Mouse (Mus musculus): ENCODE data around the gene B4galt1. TPM values are rescaled to one million over a fixed set of nuclear protein-coding genes. Genes with fewer than 3 reads are reported as not detected.

Gene B4galt1
- polyA plus RNA-seq, 1 experiment from 2014 or later, result 34.6 TPM

GRCm38 (mm10) chr4:40784556-40785169 lies 69.1 kb downstream of the B4galt1 start:
- no peak for ATAC-seq (ENCODE audit: insufficient number of reproducible peaks, low FRiP score, low TSS enrichment, low read depth)
- H3K4me3 ChIP-seq (ENCODE audit: low read depth, low read length), result no peak overlapping the region
- DNase-seq (ENCODE audit: low spot score), result no peak
- H3K9me3 ChIP-seq (ENCODE audit: control insufficient read depth, low read length), result no peaks in the 10 kb centered on the region
- no peak overlapping the region for H3K27ac ChIP-seq (replicated peaks; ENCODE audit: low read depth, low read length)
- H3K36me3 ChIP-seq (ENCODE audit: control insufficient read depth, insufficient read depth, low read length), result no peaks in the 10 kb centered on the region
- peaks cover 10% of the 10 kb centered on the region for H3K4me1 ChIP-seq (ENCODE audit: control insufficient read depth, insufficient read depth, low read length)
- H3K27me3 ChIP-seq (ENCODE audit: control insufficient read depth, insufficient read depth, low read length), result no peaks in the 10 kb centered on the region
- no peak overlapping the region for H3K9ac ChIP-seq (ENCODE audit: low read length)
- WGBS, result 87% methylated on average over 10 of the region's 10 CpGs
- H3K4me2 ChIP-seq (ENCODE audit: low read depth, severe bottlenecking), result no peak overlapping the region

GRCm38 (mm10) chr4:40783049-40783448 lies 70.8 kb downstream of the B4galt1 start:
- Histone ChIP-seq H3K9me3 (ENCODE audit: control insufficient read depth, low read length) (no peaks in the 10 kb centered on the region), H3K4me2 (ENCODE audit: low read depth, severe bottlenecking) (no peak overlapping the region), H3K4me1 (ENCODE audit: control insufficient read depth, insufficient read depth, low read length) (peaks cover 10% of the 10 kb centered on the region), H3K27me3 (ENCODE audit: control insufficient read depth, insufficient read depth, low read length) (no peaks in the 10 kb centered on the region), H3K9ac (ENCODE audit: low read length) (no peak overlapping the region), H3K27ac (replicated peaks; ENCODE audit: low read depth, low read length) (no peak overlapping the region), H3K4me3 (ENCODE audit: low read depth, low read length) (no peak overlapping the region), H3K36me3 (ENCODE audit: control insufficient read depth, insufficient read depth, low read length) (no peaks in the 10 kb centered on the region)
- WGBS, result 89% methylated on average over 4 of the region's 4 CpGs
- DNase-seq (ENCODE audit: low spot score) (no peak), ATAC-seq (ENCODE audit: insufficient number of reproducible peaks, low FRiP score, low TSS enrichment, low read depth) (no peak)

DNA sequence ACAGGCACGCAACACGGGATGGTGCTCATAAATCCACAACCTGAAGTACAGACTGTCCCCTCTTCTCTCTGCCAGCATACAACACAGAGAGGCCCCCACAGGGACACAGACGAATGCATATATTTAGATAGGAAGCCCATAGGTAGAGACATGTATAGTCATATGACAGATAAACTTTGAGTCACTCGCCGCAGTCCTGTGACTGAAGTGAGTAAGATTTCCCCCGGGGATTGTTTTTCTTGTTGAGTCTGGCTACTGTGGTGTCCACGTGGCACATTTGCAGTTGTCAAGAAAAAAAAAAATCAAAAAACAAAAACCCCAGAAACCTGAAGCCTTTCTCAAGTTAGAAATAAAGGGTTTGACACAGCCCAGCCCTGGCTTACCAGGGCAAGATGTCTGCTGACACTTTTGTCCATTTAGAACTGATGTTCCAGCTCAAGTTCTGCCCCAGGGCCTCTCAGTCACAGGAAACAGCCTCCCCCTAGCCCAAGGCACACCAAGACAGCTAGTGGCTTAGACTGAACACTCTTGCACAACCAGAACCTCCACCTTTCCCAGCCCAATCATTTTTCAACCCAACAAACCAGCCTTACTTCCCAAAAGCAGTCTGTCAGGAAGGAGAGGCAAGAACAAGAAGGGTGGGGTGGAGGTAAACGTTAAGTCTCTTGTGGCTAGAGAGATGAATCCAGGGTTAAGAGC lies 71.9 kb downstream of the B4galt1 start:
- Histone ChIP-seq H3K27me3 (ENCODE audit: control insufficient read depth, insufficient read depth, low read length) (no peaks in the 10 kb centered on the region), H3K36me3 (ENCODE audit: control insufficient read depth, insufficient read depth, low read length) (no peaks in the 10 kb centered on the region), H3K27ac (replicated peaks; ENCODE audit: low read depth, low read length) (no peak overlapping the region), H3K9me3 (ENCODE audit: control insufficient read depth, low read length) (no peaks in the 10 kb centered on the region), H3K4me3 (ENCODE audit: low read depth, low read length) (no peak overlapping the region), H3K4me2 (ENCODE audit: low read depth, severe bottlenecking) (no peak overlapping the region), H3K9ac (ENCODE audit: low read length) (no peak overlapping the region), H3K4me1 (ENCODE audit: control insufficient read depth, insufficient read depth, low read length) (peaks cover 10% of the 10 kb centered on the region)
- ATAC-seq (ENCODE audit: insufficient number of reproducible peaks, low FRiP score, low TSS enrichment, low read depth), result no peak
- WGBS, result 60% methylated on average over 8 of the region's 8 CpGs
- no peak for DNase-seq (ENCODE audit: low spot score)

GRCm38 (mm10) chr4:40781143-40781542 lies 72.7 kb downstream of the B4galt1 start:
- Histone ChIP-seq H3K4me2 (ENCODE audit: low read depth, severe bottlenecking) (no peak overlapping the region), H3K36me3 (ENCODE audit: control insufficient read depth, insufficient read depth, low read length) (no peaks in the 10 kb centered on the region), H3K4me1 (ENCODE audit: control insufficient read depth, insufficient read depth, low read length) (peaks cover 10% of the 10 kb centered on the region), H3K27ac (replicated peaks; ENCODE audit: low read depth, low read length) (no peak overlapping the region), H3K27me3 (ENCODE audit: control insufficient read depth, insufficient read depth, low read length) (no peaks in the 10 kb centered on the region), H3K9me3 (ENCODE audit: control insufficient read depth, low read length) (no peaks in the 10 kb centered on the region), H3K9ac (ENCODE audit: low read length) (no peak overlapping the region), H3K4me3 (ENCODE audit: low read depth, low read length) (no peak overlapping the region)
- ATAC-seq (ENCODE audit: insufficient number of reproducible peaks, low FRiP score, low TSS enrichment, low read depth), result no peak
- peak; percentile 39 for DNase-seq (ENCODE audit: low spot score)
- WGBS, result 5% methylated on average over 3 of the region's 3 CpGs

- no peaks in the 10 kb centered on the region for H3K27me3 ChIP-seq (ENCODE audit: control insufficient read depth, insufficient read depth, low read length)
- H3K36me3 ChIP-seq (ENCODE audit: control insufficient read depth, insufficient read depth, low read length), result no peaks in the 10 kb centered on the region
- H3K4me1 ChIP-seq (ENCODE audit: control insufficient read depth, insufficient read depth, low read length), result peaks cover 18% of the 10 kb centered on the region
- H3K9ac ChIP-seq (ENCODE audit: low read length), result no peak overlapping the region
- ATAC-seq (ENCODE audit: insufficient number of reproducible peaks, low FRiP score, low TSS enrichment, low read depth), result no peak
- no peak overlapping the region for H3K4me2 ChIP-seq (ENCODE audit: low read depth, severe bottlenecking)
- H3K27ac ChIP-seq (replicated peaks; ENCODE audit: low read depth, low read length), result no peak overlapping the region
- no peak overlapping the region for H3K4me3 ChIP-seq (ENCODE audit: low read depth, low read length)
- WGBS, result 89% methylated on average over 6 of the region's 6 CpGs
- no peak for DNase-seq (ENCODE audit: low spot score)
- H3K9me3 ChIP-seq (ENCODE audit: control insufficient read depth, low read length), result no peaks in the 10 kb centered on the region
These were observed 75.1 kb downstream of the B4galt1 start for GRCm38 (mm10) chr4:40778656-40779055.

DNA sequence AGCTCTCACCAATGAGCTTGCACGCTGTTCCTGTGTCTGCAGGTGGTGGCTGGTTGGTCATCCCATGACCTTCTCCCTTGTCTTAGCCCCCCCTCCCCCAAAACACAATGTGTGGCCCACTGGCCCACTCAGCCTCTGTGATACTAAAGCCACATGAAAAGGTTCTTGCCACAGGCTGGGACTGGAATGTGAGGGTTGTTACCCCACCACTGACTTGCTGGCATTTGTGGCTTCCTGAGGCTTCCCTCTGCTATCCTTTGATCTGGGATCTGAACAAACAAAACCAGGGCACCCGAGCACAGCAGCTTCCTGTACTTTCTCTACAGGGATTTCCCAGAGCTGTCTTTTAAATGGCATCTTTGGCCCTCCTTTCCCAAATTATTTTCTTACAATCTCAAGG lies 76.7 kb downstream of the B4galt1 start:
- Histone ChIP-seq H3K4me3 (ENCODE audit: low read depth, low read length) (no peak overlapping the region), H3K36me3 (ENCODE audit: control insufficient read depth, insufficient read depth, low read length) (no peaks in the 10 kb centered on the region), H3K27ac (replicated peaks; ENCODE audit: low read depth, low read length) (no peak overlapping the region), H3K4me2 (ENCODE audit: low read depth, severe bottlenecking) (no peak overlapping the region), H3K4me1 (ENCODE audit: control insufficient read depth, insufficient read depth, low read length) (peaks cover 17% of the 10 kb centered on the region), H3K9me3 (ENCODE audit: control insufficient read depth, low read length) (no peaks in the 10 kb centered on the region), H3K9ac (ENCODE audit: low read length) (no peak overlapping the region), H3K27me3 (ENCODE audit: control insufficient read depth, insufficient read depth, low read length) (no peaks in the 10 kb centered on the region)
- no peak for DNase-seq (ENCODE audit: low spot score)
- ATAC-seq (ENCODE audit: insufficient number of reproducible peaks, low FRiP score, low TSS enrichment, low read depth), result no peak
- WGBS, result 22% methylated on average over 2 of the region's 2 CpGs

GRCm38 (mm10) chr4:40776416-40776815 lies 77.4 kb downstream of the B4galt1 start:
- Histone ChIP-seq H3K27ac (replicated peaks; ENCODE audit: low read depth, low read length) (no peak overlapping the region), H3K4me1 (ENCODE audit: control insufficient read depth, insufficient read depth, low read length) (peaks cover 11% of the 10 kb centered on the region), H3K4me3 (ENCODE audit: low read depth, low read length) (no peak overlapping the region), H3K4me2 (ENCODE audit: low read depth, severe bottlenecking) (no peak overlapping the region), H3K36me3 (ENCODE audit: control insufficient read depth, insufficient read depth, low read length) (no peaks in the 10 kb centered on the region), H3K27me3 (ENCODE audit: control insufficient read depth, insufficient read depth, low read length) (no peaks in the 10 kb centered on the region), H3K9me3 (ENCODE audit: control insufficient read depth, low read length) (no peaks in the 10 kb centered on the region), H3K9ac (ENCODE audit: low read length) (no peak overlapping the region)
- 74% methylated on average over 4 of the region's 4 CpGs for WGBS
- ATAC-seq (ENCODE audit: insufficient number of reproducible peaks, low FRiP score, low TSS enrichment, low read depth) (no peak), DNase-seq (ENCODE audit: low spot score) (no peak)

- WGBS, result 12% methylated on average over 12 of the region's 12 CpGs
- ATAC-seq (ENCODE audit: insufficient number of reproducible peaks, low FRiP score, low TSS enrichment, low read depth), result peak; percentile 56
- DNase-seq (ENCODE audit: low spot score), result peak; percentile 92
- no peaks in the 10 kb centered on the region for H3K27me3 ChIP-seq (ENCODE audit: control insufficient read depth, insufficient read depth, low read length)
- no peak overlapping the region; the same call in 1 of the 2 replicates for H3K4me3 ChIP-seq (ENCODE audit: low read depth, low read length)
- H3K4me1 ChIP-seq (ENCODE audit: control insufficient read depth, insufficient read depth, low read length), result peaks cover 8% of the 10 kb centered on the region; the same call in 1 of the 2 replicates
- H3K9ac ChIP-seq (ENCODE audit: low read length), result 0 out of 2 replicates have a peak overlapping the region, but pooled peaks have one; percentile 3
- H3K4me2 ChIP-seq (ENCODE audit: low read depth, severe bottlenecking), result peak overlapping the region; percentile 45
- H3K9me3 ChIP-seq (ENCODE audit: control insufficient read depth, low read length), result no peaks in the 10 kb centered on the region
- peak overlapping the region; percentile 16; the same call in 1 of the 2 replicates for H3K27ac ChIP-seq (replicated peaks; ENCODE audit: low read depth, low read length)
- no peaks in the 10 kb centered on the region for H3K36me3 ChIP-seq (ENCODE audit: control insufficient read depth, insufficient read depth, low read length)
These were observed 79.2 kb downstream of the B4galt1 start for GRCm38 (mm10) chr4:40774279-40775259.
